Mouse (Mus musculus) liver, adult 2 months (tissue): ENCODE results near the gene Pbx4. TPM values are rescaled to one million over a fixed set of nuclear protein-coding genes. Genes with fewer than 3 reads are reported as not detected.

ENCODE experiments used
- DNase-seq: peaks from one replicate; pipeline ENCODE4 v3.0.0-alpha.2; 2011; ENCODE audit warnings: low read depth, low spot score; ENCODE audit errors: extremely low read depth
- H3K27ac ChIP-seq: fragments of 200-500 bp; replicated peaks from 2 replicates; pipeline ENCODE4 v1.5.1; 2012; ENCODE audit warnings: low read depth, mild to moderate bottlenecking, control low read depth, inconsistent platforms, low read length; ENCODE audit not compliant: insufficient read depth
- H3K27me3 ChIP-seq: fragments of 200-500 bp; 2 replicates; pipeline ENCODE4 v1.6.1; 2012; ENCODE audit warnings: mild to moderate bottlenecking, moderate library complexity, low read length, inconsistent platforms; ENCODE audit not compliant: control insufficient read depth, insufficient read depth
- H3K36me3 ChIP-seq: fragments of 200-500 bp; 2 replicates; pipeline ENCODE4 v1.6.1; 2012; ENCODE audit warnings: low read length, inconsistent platforms; ENCODE audit not compliant: control insufficient read depth, insufficient read depth
- H3K4me1 ChIP-seq: fragments of 200-500 bp; 2 replicates; pipeline ENCODE4 v1.6.1; 2011; ENCODE audit warnings: low read length; ENCODE audit not compliant: control insufficient read depth, insufficient read depth
- H3K4me3 ChIP-seq: fragments of 200-500 bp; 2 replicates; pipeline ENCODE4 v1.5.1; 2011; ENCODE audit warnings: low read depth, mild to moderate bottlenecking, control low read depth, low read length, moderate library complexity; ENCODE audit not compliant: insufficient read depth
- H3K79me2 ChIP-seq: fragments of 200-500 bp; 2 replicates; pipeline ENCODE4 v1.6.1; 2012; ENCODE audit warnings: inconsistent platforms, mild to moderate bottlenecking, low read length, moderate library complexity; ENCODE audit not compliant: control insufficient read depth, insufficient read depth
- H3K9ac ChIP-seq: fragments of 200-500 bp; 2 replicates; pipeline ENCODE4 v1.6.1; 2012; ENCODE audit warnings: low read depth, mild to moderate bottlenecking, control low read depth, inconsistent platforms, low read length
- CTCF ChIP-seq: fragments of 200-500 bp; IDR thresholded peaks from 2 replicates; pipeline ENCODE4 v1.5.1; 2011; ENCODE audit warnings: low read depth, low read length, control low read depth
- POLR2A ChIP-seq: fragments of 200-500 bp; IDR thresholded peaks from 2 replicates; pipeline ENCODE4 v1.6.1; 2011; ENCODE audit warnings: low read length, control low read depth; ENCODE audit not compliant: insufficient read depth; ENCODE audit errors: extremely low read depth
- WGBS: fragments of 180-500 bp; shearing (Covaris S2); methylation state at CpG from one replicate; pipeline ENCODE4 v1.1.7; 2018; 5-methylcytosine and 5-hydroxymethylcytosine counted together
- polyA plus RNA-seq: library from polyadenylated mRNA; depleted of rRNA; stranded (reverse); fragments of >200 nt; gene quantifications from 2 replicates; pipeline ENCODE4 v1.2.3, GENCODE M21; 2012
- total RNA-seq: library from RNA; depleted of rRNA; stranded (reverse); fragments of >200 nt; gene quantifications from 2 replicates; pipeline ENCODE4 v1.2.3, GENCODE M21; 2014

The Pbx4 gene
- total and polyA plus RNA-seq, 2 experiments, result 0.46 to 1.7 TPM

GRCm38 (mm10) chr8:69876967-69877366, 44.7 kb downstream of the Pbx4 start:
- TF ChIP-seq POLR2A, result no peak
- no peak for TF ChIP-seq CTCF
- H3K4me3 ChIP-seq, result no peak overlapping the region
- no peaks in the 10 kb centered on the region for H3K79me2 ChIP-seq
- H3K9ac ChIP-seq, result no peak overlapping the region
- no peaks in the 10 kb centered on the region for H3K36me3 ChIP-seq
- H3K27ac ChIP-seq, result no peak overlapping the region
- no peaks in the 10 kb centered on the region for H3K4me1 ChIP-seq
- WGBS, result 85% methylated on average over 10 of the region's 10 CpGs
- DNase-seq, result no peak
- H3K27me3 ChIP-seq, result peaks cover 16% of the 10 kb centered on the region

GRCm38 (mm10) chr8:69877396-69877795, 45.1 kb downstream of the Pbx4 start:
- Histone ChIP-seq H3K27ac (no peak overlapping the region), H3K4me1 (no peaks in the 10 kb centered on the region), H3K36me3 (no peaks in the 10 kb centered on the region), H3K9ac (no peak overlapping the region), H3K79me2 (no peaks in the 10 kb centered on the region), H3K27me3 (peaks cover 21% of the 10 kb centered on the region), H3K4me3 (no peak overlapping the region)
- no peak for DNase-seq
- WGBS, result 86% methylated on average over 4 of the region's 4 CpGs
- TF ChIP-seq CTCF (no peak), POLR2A (no peak)

DNA sequence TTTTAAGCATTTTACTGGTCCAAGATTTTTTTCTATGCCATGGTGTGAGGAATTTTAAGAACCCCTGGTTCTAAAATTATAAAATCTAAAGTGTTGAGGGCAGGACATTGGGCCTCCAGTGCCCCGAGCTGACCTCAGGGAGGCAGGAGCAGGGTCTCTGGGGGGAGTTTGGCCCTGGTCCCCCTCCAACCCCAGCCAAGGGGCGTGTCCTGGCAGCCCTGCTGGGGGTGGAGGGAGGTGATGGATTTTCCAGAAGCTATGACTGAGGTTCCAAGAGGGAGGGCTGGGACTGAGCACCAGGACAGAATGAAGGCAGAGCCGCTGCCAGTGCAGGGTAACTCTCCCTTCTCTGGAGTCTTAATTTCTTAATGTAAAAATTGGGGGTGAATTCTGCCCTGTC, 45.7 kb downstream of the Pbx4 start:
- Histone ChIP-seq H3K9ac (no peak overlapping the region), H3K4me1 (no peaks in the 10 kb centered on the region), H3K27ac (no peak overlapping the region), H3K27me3 (peaks cover 27% of the 10 kb centered on the region), H3K79me2 (no peaks in the 10 kb centered on the region), H3K4me3 (no peak overlapping the region), H3K36me3 (no peaks in the 10 kb centered on the region)
- TF ChIP-seq POLR2A (no peak), CTCF (no peak)
- WGBS, result 78% methylated on average over 3 of the region's 3 CpGs
- DNase-seq, result no peak

DNA sequence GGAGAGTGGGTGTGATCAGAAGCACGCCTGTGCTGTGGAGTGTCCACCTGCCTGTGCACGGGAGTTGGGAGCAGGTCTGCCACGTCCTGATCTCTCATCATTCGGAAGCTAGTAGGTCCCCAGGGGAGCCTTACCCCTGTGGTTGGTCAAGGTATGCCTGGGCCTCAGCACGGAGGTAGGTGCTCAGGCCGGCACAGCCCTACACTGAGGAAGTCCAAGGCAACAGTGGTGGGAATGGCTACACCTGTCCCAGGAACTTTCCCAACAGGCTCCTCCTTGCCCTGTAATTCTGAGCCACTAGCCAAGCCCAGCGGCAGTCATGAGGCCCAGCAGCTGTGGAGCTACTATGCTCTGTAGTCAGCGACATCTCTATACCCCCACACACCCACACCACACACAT, 47.4 kb downstream of the Pbx4 start:
- Histone ChIP-seq H3K79me2 (no peaks in the 10 kb centered on the region), H3K9ac (no peak overlapping the region), H3K36me3 (no peaks in the 10 kb centered on the region), H3K27me3 (peaks cover 33% of the 10 kb centered on the region), H3K4me3 (no peak overlapping the region), H3K4me1 (no peaks in the 10 kb centered on the region), H3K27ac (no peak overlapping the region)
- 68% methylated on average over 8 of the region's 8 CpGs for WGBS
- TF ChIP-seq CTCF (no peak), POLR2A (no peak)
- no peak for DNase-seq

DNA sequence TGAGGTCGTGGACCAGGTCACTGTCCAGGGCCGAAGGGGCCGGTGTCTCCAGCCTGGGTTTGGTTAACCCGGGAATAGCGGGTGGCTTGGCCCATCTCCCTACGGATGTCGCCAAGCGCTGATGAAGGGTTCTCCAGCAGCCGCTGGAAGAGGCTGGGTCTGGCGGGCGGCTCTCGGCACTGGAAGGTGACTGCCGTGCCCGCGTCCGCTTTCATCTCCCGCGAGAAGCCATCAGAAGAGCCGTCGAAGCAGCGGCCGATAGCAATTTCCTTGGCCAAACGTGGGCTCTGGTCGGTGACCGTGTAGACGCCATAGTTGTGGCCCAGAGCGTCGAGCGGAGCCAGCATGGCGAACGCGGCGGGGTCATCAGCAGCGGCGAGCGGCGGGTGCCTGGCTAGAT, 48.5 kb downstream of the Pbx4 start:
- 16% methylated on average over 37 of the region's 37 CpGs for WGBS

DNA sequence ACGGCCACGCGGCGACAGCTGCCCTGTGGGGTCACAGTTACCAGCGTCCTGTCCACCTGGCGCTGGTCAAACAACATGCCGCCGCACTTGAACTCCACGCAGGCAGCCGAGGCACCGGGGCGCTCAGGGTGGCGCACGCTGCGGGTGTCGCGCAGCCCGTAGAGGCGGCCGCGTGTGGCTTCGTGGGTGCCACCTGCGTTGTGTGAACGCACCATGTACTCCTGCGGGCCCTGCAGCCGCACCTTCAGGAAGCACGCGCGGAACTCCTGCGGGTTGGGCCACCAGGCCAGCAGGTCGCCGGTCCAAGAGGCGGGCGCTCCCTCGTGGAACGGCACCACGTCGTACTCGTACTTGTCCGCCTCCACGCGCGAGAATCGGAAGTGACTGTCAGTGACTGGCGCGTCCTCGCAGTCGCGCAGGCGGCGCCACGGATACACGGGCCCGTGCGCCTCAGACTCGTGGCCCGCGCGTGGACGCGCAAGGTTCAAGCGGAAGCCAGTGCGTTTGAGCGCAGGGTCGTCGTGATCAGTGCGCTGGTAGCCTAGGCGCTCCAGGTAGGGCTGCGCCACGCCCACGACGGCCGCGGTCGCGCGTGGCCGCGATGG, 49.1 kb downstream of the Pbx4 start:
- Histone ChIP-seq H3K27ac (no peak overlapping the region), H3K27me3 (peaks cover 44% of the 10 kb centered on the region), H3K36me3 (no peaks in the 10 kb centered on the region), H3K9ac (no peak overlapping the region), H3K4me1 (no peaks in the 10 kb centered on the region), H3K79me2 (no peaks in the 10 kb centered on the region), H3K4me3 (no peak overlapping the region)
- TF ChIP-seq CTCF, result no peak
- TF ChIP-seq POLR2A, result no peak
- 22% methylated on average over 79 of the region's 79 CpGs for WGBS
- DNase-seq, result no peak

More for the DNA sequence above, 48.5 kb downstream of the Pbx4 start:
- Histone ChIP-seq H3K9ac (no peak overlapping the region), H3K4me1 (no peaks in the 10 kb centered on the region), H3K4me3 (no peak overlapping the region), H3K79me2 (no peaks in the 10 kb centered on the region), H3K27me3 (peaks cover 39% of the 10 kb centered on the region), H3K27ac (no peak overlapping the region), H3K36me3 (no peaks in the 10 kb centered on the region)
- no peak for DNase-seq
- TF ChIP-seq POLR2A (no peak), CTCF (no peak)
